Mouse (Mus musculus) neural tube, embryonic 13.5 days (tissue): ENCODE measurements around the gene Sag. TPM values are rescaled to one million over a fixed set of nuclear protein-coding genes. Genes with fewer than 3 reads are reported as not detected.
A peak's percentile ranks its signal among the peaks of the same experiment; 100 is the strongest.

Experiments
- ATAC-seq: fragments of 200-750 bp; cut with Nextera tagmentation; 2 replicates; pipeline ENCODE4 v1.8.0; 2017; ENCODE audit warnings: low read depth, mild to moderate bottlenecking, moderate TSS enrichment, moderate library complexity
- H3K27ac ChIP-seq: fragments of 300-500 bp; sonication (generic); replicated peaks from 2 replicates; pipeline ENCODE4 v1.5.1; 2015; ENCODE audit warnings: moderate library complexity, mild to moderate bottlenecking, inconsistent platforms
- H3K27me3 ChIP-seq: fragments of 300-500 bp; sonication (generic); 2 replicates; pipeline ENCODE4 v1.6.1; 2015; ENCODE audit warnings: mild to moderate bottlenecking, inconsistent platforms
- H3K36me3 ChIP-seq: fragments of 300-500 bp; sonication (generic); 2 replicates; pipeline ENCODE4 v1.6.1; 2015; ENCODE audit warnings: mild to moderate bottlenecking, inconsistent platforms
- H3K4me1 ChIP-seq: fragments of 300-500 bp; sonication (generic); replicated peaks from 2 replicates; pipeline ENCODE4 v1.6.1; 2015; ENCODE audit warnings: inconsistent platforms
- H3K4me2 ChIP-seq: fragments of 300-500 bp; sonication (generic); 2 replicates; pipeline ENCODE4 v1.6.1; 2015; ENCODE audit warnings: inconsistent platforms, mild to moderate bottlenecking, moderate library complexity
- H3K4me3 ChIP-seq: fragments of 300-500 bp; sonication (generic); 2 replicates; pipeline ENCODE4 v1.5.1; 2015; ENCODE audit warnings: mild to moderate bottlenecking, inconsistent platforms
- H3K9ac ChIP-seq: fragments of 300-500 bp; sonication (generic); 2 replicates; pipeline ENCODE4 v1.6.1; 2015; ENCODE audit warnings: moderate library complexity, mild to moderate bottlenecking, inconsistent platforms
- H3K9me3 ChIP-seq: fragments of 300-500 bp; sonication (generic); 2 replicates; pipeline ENCODE4 v1.6.1; 2016; ENCODE audit warnings: inconsistent platforms
- WGBS: fragments of 180-500 bp; shearing (Covaris S2); methylation state at CpG from one replicate; pipeline ENCODE4 v1.1.7; 2015; 5-methylcytosine and 5-hydroxymethylcytosine counted together
- polyA plus RNA-seq: library from polyadenylated mRNA; unstranded; fragments of >200 nt; fragmentation: Nextera tagmentation; extraction: Ambion mirVana; gene quantifications from 2 replicates; pipeline ENCODE4 v1.2.1, GENCODE M21; 2015

Sag gene
- 1.5 and 1.8 TPM in 2 replicates for polyA plus RNA-seq

GRCm38 (mm10) chr1:87803576-87803975 lies at the start of gene Sag:
Gene Sag (plus strand): TSS chr1:87803680.
- Histone ChIP-seq H3K4me3 (no peak within 1 kb of the TSS), H3K4me2 (no peak within 1 kb of the TSS), H3K36me3 (no peaks in the 10 kb centered on the region), H3K27ac (no peak within 1 kb of the TSS), H3K9ac (no peak within 1 kb of the TSS), H3K27me3 (no peaks in the 10 kb centered on the region), H3K4me1 (no peaks in the 10 kb centered on the region), H3K9me3 (no peaks in the 10 kb centered on the region)
- 85% methylated on average over 6 of the region's 6 CpGs for WGBS
- no peak for ATAC-seq

GRCm38 (mm10) chr1:87755641-87756470 lies 47.6 kb upstream of the Sag start, which contains the start of gene Atg16l1:
Gene Atg16l1 (plus strand): TSS chr1:87755870.
- WGBS: under 1% methylated on average over 79 of the region's 79 CpGs
- 0 out of 2 replicates have a peak, but pooled peaks cover 5% of the 10 kb centered on the region for H3K27me3 ChIP-seq
- peaks cover 20% of the 10 kb centered on the region for H3K4me1 ChIP-seq
- no peaks in the 10 kb centered on the region for H3K9me3 ChIP-seq
- H3K4me3 ChIP-seq: peak within 1 kb of the TSS; percentile 96
- H3K27ac ChIP-seq: peak within 1 kb of the TSS; percentile 93
- peaks cover 29% of the 10 kb centered on the region for H3K36me3 ChIP-seq
- peak within 1 kb of the TSS; percentile 86 for H3K4me2 ChIP-seq
- peak; percentile 99 for ATAC-seq
- H3K9ac ChIP-seq: peak within 1 kb of the TSS; percentile 94

GRCm38 (mm10) chr1:87763821-87764220 lies 39.7 kb upstream of the Sag start:
- H3K9ac ChIP-seq: no peak overlapping the region
- no peak for ATAC-seq

GRCm38 (mm10) chr1:87765741-87766140 lies 37.7 kb upstream of the Sag start:
- no peak overlapping the region for H3K4me3 ChIP-seq
- 97% methylated on average over 2 of the region's 2 CpGs for WGBS
- H3K27me3 ChIP-seq: no peaks in the 10 kb centered on the region
- H3K27ac ChIP-seq: no peak overlapping the region
- H3K4me2 ChIP-seq: no peak overlapping the region
- H3K9ac ChIP-seq: no peak overlapping the region
- peaks cover 95% of the 10 kb centered on the region for H3K36me3 ChIP-seq
- ATAC-seq: no peak
- no peaks in the 10 kb centered on the region for H3K4me1 ChIP-seq
- H3K9me3 ChIP-seq: no peaks in the 10 kb centered on the region

More at GRCm38 (mm10) chr1:87763821-87764220, 39.7 kb upstream of the Sag start:
- no peak overlapping the region for H3K27ac ChIP-seq
- no peak overlapping the region for H3K4me2 ChIP-seq
- H3K9me3 ChIP-seq: no peaks in the 10 kb centered on the region
- H3K4me3 ChIP-seq: no peak overlapping the region
- no peaks in the 10 kb centered on the region for H3K27me3 ChIP-seq
- WGBS: 91% methylated on average over 3 of the region's 3 CpGs
- no peaks in the 10 kb centered on the region for H3K4me1 ChIP-seq
- peaks cover 97% of the 10 kb centered on the region for H3K36me3 ChIP-seq

GRCm38 (mm10) chr1:87766233-87766632 lies 37.2 kb upstream of the Sag start:
- Histone ChIP-seq H3K4me2 (no peak overlapping the region), H3K27ac (no peak overlapping the region), H3K9me3 (no peaks in the 10 kb centered on the region), H3K4me1 (no peaks in the 10 kb centered on the region), H3K9ac (no peak overlapping the region), H3K27me3 (no peaks in the 10 kb centered on the region), H3K4me3 (no peak overlapping the region), H3K36me3 (peaks cover 95% of the 10 kb centered on the region)
- ATAC-seq: no peak
- 90% methylated on average over 3 of the region's 3 CpGs for WGBS

GRCm38 (mm10) chr1:87769263-87769662 lies 34.2 kb upstream of the Sag start:
- peaks cover 94% of the 10 kb centered on the region for H3K36me3 ChIP-seq
- H3K27me3 ChIP-seq: no peaks in the 10 kb centered on the region
- ATAC-seq: no peak
- H3K9ac ChIP-seq: no peak overlapping the region
- no peak overlapping the region for H3K27ac ChIP-seq
- no peak overlapping the region for H3K4me3 ChIP-seq
- H3K4me2 ChIP-seq: no peak overlapping the region
- no peaks in the 10 kb centered on the region for H3K9me3 ChIP-seq
- WGBS: 94% methylated on average over 2 of the region's 2 CpGs
- no peaks in the 10 kb centered on the region for H3K4me1 ChIP-seq

- ATAC-seq: no peak
- 92% methylated on average over 3 of the region's 3 CpGs for WGBS
These were observed 33.0 kb upstream of the Sag start for GRCm38 (mm10) chr1:87770486-87770885.

GRCm38 (mm10) chr1:87771724-87772123 lies 31.8 kb upstream of the Sag start:
- H3K4me1 ChIP-seq: no peaks in the 10 kb centered on the region
- no peak overlapping the region for H3K9ac ChIP-seq
- no peak for ATAC-seq
- WGBS: 92% methylated on average over 3 of the region's 3 CpGs
- no peaks in the 10 kb centered on the region for H3K9me3 ChIP-seq
- H3K4me2 ChIP-seq: no peak overlapping the region
- no peak overlapping the region for H3K27ac ChIP-seq
- no peak overlapping the region for H3K4me3 ChIP-seq
- peaks cover 94% of the 10 kb centered on the region for H3K36me3 ChIP-seq
- no peaks in the 10 kb centered on the region for H3K27me3 ChIP-seq

More at GRCm38 (mm10) chr1:87770486-87770885, 33.0 kb upstream of the Sag start:
- no peaks in the 10 kb centered on the region for H3K4me1 ChIP-seq
- no peak overlapping the region for H3K4me2 ChIP-seq
- no peak overlapping the region for H3K9ac ChIP-seq
- H3K4me3 ChIP-seq: no peak overlapping the region
- no peak overlapping the region for H3K27ac ChIP-seq
- no peaks in the 10 kb centered on the region for H3K27me3 ChIP-seq
- no peaks in the 10 kb centered on the region for H3K9me3 ChIP-seq
- H3K36me3 ChIP-seq: peaks cover 94% of the 10 kb centered on the region

- no peaks in the 10 kb centered on the region for H3K9me3 ChIP-seq
- no peaks in the 10 kb centered on the region for H3K27me3 ChIP-seq
- H3K27ac ChIP-seq: no peak overlapping the region
- no peak overlapping the region for H3K9ac ChIP-seq
- no peak overlapping the region for H3K4me2 ChIP-seq
- no peaks in the 10 kb centered on the region for H3K4me1 ChIP-seq
- 89% methylated on average over 2 of the region's 2 CpGs for WGBS
- H3K36me3 ChIP-seq: peaks cover 93% of the 10 kb centered on the region
- H3K4me3 ChIP-seq: no peak overlapping the region
- ATAC-seq: no peak
These were observed 30.1 kb upstream of the Sag start for GRCm38 (mm10) chr1:87773336-87773735.

GRCm38 (mm10) chr1:87774845-87775244 lies 28.6 kb upstream of the Sag start:
- ATAC-seq: no peak
- H3K9me3 ChIP-seq: no peaks in the 10 kb centered on the region
- 94% methylated on average over 7 of the region's 7 CpGs for WGBS
- H3K4me1 ChIP-seq: no peaks in the 10 kb centered on the region
- no peak overlapping the region for H3K27ac ChIP-seq
- H3K4me2 ChIP-seq: no peak overlapping the region
- no peak overlapping the region for H3K4me3 ChIP-seq
- no peak overlapping the region for H3K9ac ChIP-seq
- H3K27me3 ChIP-seq: no peaks in the 10 kb centered on the region
- peaks cover 95% of the 10 kb centered on the region for H3K36me3 ChIP-seq

GRCm38 (mm10) chr1:87779204-87779785 lies 24.2 kb upstream of the Sag start:
- Histone ChIP-seq H3K27ac (no peak overlapping the region), H3K9ac (no peak overlapping the region), H3K36me3 (peaks cover 96% of the 10 kb centered on the region), H3K4me1 (no peaks in the 10 kb centered on the region), H3K4me2 (no peak overlapping the region), H3K27me3 (no peaks in the 10 kb centered on the region), H3K9me3 (no peaks in the 10 kb centered on the region), H3K4me3 (no peak overlapping the region)
- WGBS: 90% methylated on average over 5 of the region's 5 CpGs
- no peak for ATAC-seq

GRCm38 (mm10) chr1:87785703-87786102 lies 17.8 kb upstream of the Sag start:
- ATAC-seq: no peak
- Histone ChIP-seq H3K36me3 (peaks cover 87% of the 10 kb centered on the region), H3K9me3 (no peaks in the 10 kb centered on the region), H3K27ac (peak overlapping the region; percentile 69), H3K4me2 (no peak overlapping the region), H3K4me1 (peaks cover 9% of the 10 kb centered on the region; the same call in 1 of the 2 replicates), H3K9ac (no peak overlapping the region), H3K4me3 (no peak overlapping the region), H3K27me3 (no peaks in the 10 kb centered on the region)
- 81% methylated on average over 8 of the region's 8 CpGs for WGBS
